In the genomic region with DNA sequence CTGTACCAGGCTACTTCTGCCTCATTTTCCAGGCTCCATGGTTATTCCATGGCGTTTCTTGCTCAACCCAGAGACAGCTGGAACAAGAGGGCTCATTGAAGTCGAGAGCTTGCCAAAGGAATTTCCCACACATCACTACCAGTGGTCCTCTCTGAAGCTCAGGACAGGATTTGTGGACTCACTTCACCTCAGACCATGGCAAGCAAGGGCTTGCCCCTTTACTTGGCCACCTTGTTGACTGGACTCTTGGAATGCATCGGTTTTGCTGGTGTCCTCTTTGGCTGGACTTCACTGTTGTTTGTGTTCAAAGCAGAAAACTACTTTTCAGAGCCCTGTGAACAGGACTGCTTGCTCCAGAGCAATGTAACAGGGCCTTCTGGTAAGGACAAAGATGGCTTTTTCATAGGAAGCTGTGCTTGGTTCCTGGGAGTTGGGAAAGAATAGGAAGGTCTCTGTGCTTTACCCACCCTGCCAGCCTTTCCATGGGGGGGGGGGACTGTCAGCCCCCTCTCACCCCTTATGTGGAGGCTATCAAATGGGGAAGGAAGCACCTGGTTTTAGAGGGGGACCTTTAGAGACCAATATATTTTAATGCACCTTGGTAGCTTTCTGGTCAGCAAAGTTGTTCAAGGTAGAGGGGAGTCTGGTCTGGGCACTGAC, we compare ENCODE assay signal across 8 mouse cellular contexts. TPM values are rescaled to one million over a fixed set of nuclear protein-coding genes. Genes with fewer than 3 reads are reported as not detected.
DNase-seq lines count a peak whose midpoint lies in the region; ATAC-seq lines count a peak whose summit lies in the region.

No protein-coding gene starts in this region.

- no peak for ATAC-seq in neural tube, embryonic 11.5 days (ENCODE audit: insufficient read depth, low FRiP score, low TSS enrichment)
- ATAC-seq in forebrain, embryonic 12.5 days (ENCODE audit: low FRiP score): no peak
- no peak for ATAC-seq in limb, embryonic 12.5 days (ENCODE audit: insufficient number of reproducible peaks, insufficient read depth, low FRiP score, low TSS enrichment, low read depth)
- no peak for ATAC-seq in stomach, embryonic 15.5 days (ENCODE audit: insufficient read depth, low FRiP score, low read depth)

- peaks cover 3% of the 10 kb centered on the region; the same call in 1 of the 2 replicates for H3K4me1 ChIP-seq in neural tube, embryonic 11.5 days (ENCODE audit: control insufficient read depth, insufficient read depth, low read length)
- peaks cover 14% of the 10 kb centered on the region for H3K4me1 ChIP-seq in forebrain, embryonic 12.5 days
- peaks cover 18% of the 10 kb centered on the region for H3K4me1 ChIP-seq in limb, embryonic 12.5 days (replicated peaks)
- H3K4me1 ChIP-seq in stomach, embryonic 15.5 days: peaks cover 9% of the 10 kb centered on the region; the same call in 1 of the 2 replicates

- H3K4me2 ChIP-seq in neural tube, embryonic 11.5 days (ENCODE audit: low read depth): peak overlapping the region; percentile 30
- H3K4me2 ChIP-seq in forebrain, embryonic 12.5 days: peak overlapping the region; percentile 55
- H3K4me2 ChIP-seq in limb, embryonic 12.5 days: peak overlapping the region; percentile 61
- H3K4me2 ChIP-seq in stomach, embryonic 15.5 days: peak overlapping the region; percentile 57

- peak overlapping the region; percentile 0 for H3K4me3 ChIP-seq in neural tube, embryonic 11.5 days (ENCODE audit: low read depth, low read length)
- H3K4me3 ChIP-seq in forebrain, embryonic 12.5 days (replicated peaks): no peak overlapping the region
- H3K4me3 ChIP-seq in limb, embryonic 12.5 days (replicated peaks): peak overlapping the region; percentile 52
- H3K4me3 ChIP-seq in stomach, embryonic 15.5 days (replicated peaks): peak overlapping the region; percentile 49

- DNase-seq in neural tube, embryonic 11.5 days (ENCODE audit: low spot score): no peak
- no peak for DNase-seq in neural tube, embryonic 10.5 days (ENCODE audit: extremely low spot score, low spot score)
- DNase-seq in left cerebral cortex, adult 9 months (ENCODE audit: low spot score in 2 of 2): no peak
- DNase-seq in T-cell, adult 2 months (ENCODE audit: low spot score): no peak
- DNase-seq in cerebellum, postnatal 14 days: no peak

- no peaks in the 10 kb centered on the region for H3K36me3 ChIP-seq in neural tube, embryonic 11.5 days (ENCODE audit: control insufficient read depth, insufficient read depth, low read length)
- no peaks in the 10 kb centered on the region for H3K36me3 ChIP-seq in forebrain, embryonic 12.5 days (replicated peaks)
- peaks cover 15% of the 10 kb centered on the region for H3K36me3 ChIP-seq in limb, embryonic 12.5 days
- no peaks in the 10 kb centered on the region for H3K36me3 ChIP-seq in stomach, embryonic 15.5 days

- no peaks in the 10 kb centered on the region for H3K9me3 ChIP-seq in neural tube, embryonic 11.5 days (ENCODE audit: control insufficient read depth, low read length)
- no peaks in the 10 kb centered on the region for H3K9me3 ChIP-seq in forebrain, embryonic 12.5 days
- H3K9me3 ChIP-seq in limb, embryonic 12.5 days: no peaks in the 10 kb centered on the region
- no peaks in the 10 kb centered on the region for H3K9me3 ChIP-seq in stomach, embryonic 15.5 days

- no peak overlapping the region for H3K9ac ChIP-seq in neural tube, embryonic 11.5 days (ENCODE audit: low read length)
- H3K9ac ChIP-seq in forebrain, embryonic 12.5 days: no peak overlapping the region
- H3K9ac ChIP-seq in limb, embryonic 12.5 days (replicated peaks): 0 out of 2 replicates have a peak overlapping the region, but pooled peaks have one; percentile 68
- H3K9ac ChIP-seq in stomach, embryonic 15.5 days: no peak overlapping the region

- H3K27me3 ChIP-seq in neural tube, embryonic 11.5 days (ENCODE audit: control insufficient read depth, insufficient read depth, low read length): no peaks in the 10 kb centered on the region
- H3K27me3 ChIP-seq in forebrain, embryonic 12.5 days: no peaks in the 10 kb centered on the region
- H3K27me3 ChIP-seq in limb, embryonic 12.5 days: no peaks in the 10 kb centered on the region
- no peaks in the 10 kb centered on the region for H3K27me3 ChIP-seq in stomach, embryonic 15.5 days (replicated peaks)

- peak overlapping the region; percentile 8; the same call in 1 of the 2 replicates for H3K27ac ChIP-seq in neural tube, embryonic 11.5 days (ENCODE audit: low read depth, low read length)
- 0 out of 2 replicates have a peak overlapping the region, but pooled peaks have one; percentile 16 for H3K27ac ChIP-seq in forebrain, embryonic 12.5 days
- peak overlapping the region; percentile 41 for H3K27ac ChIP-seq in limb, embryonic 12.5 days
- H3K27ac ChIP-seq in stomach, embryonic 15.5 days: peak overlapping the region; percentile 42

- 76% methylated on average over 3 of the region's 3 CpGs for WGBS in neural tube, embryonic 11.5 days
- WGBS in forebrain, embryonic 12.5 days: 83% methylated on average over 3 of the region's 3 CpGs
- 69% methylated on average over 3 of the region's 3 CpGs for WGBS in limb, embryonic 12.5 days
- 40% methylated on average over 3 of the region's 3 CpGs for WGBS in stomach, embryonic 15.5 days

RNA-seq across cellular contexts. Expression of a gene that starts 1.2 kb away (rescaled TPM):
- polyA plus RNA-seq in neural tube, embryonic 11.5 days (2014; fragmentation: Nextera tagmentation; extraction: Ambion mirVana): 23.1 and 25.4 TPM in 2 replicates
- polyA plus RNA-seq in forebrain, embryonic 12.5 days (2016; fragmentation: Nextera tagmentation; extraction: Ambion mirVana): 10.1 and 11.3 TPM in 2 replicates
- 30.0 and 33.9 TPM in 2 replicates for polyA plus RNA-seq in limb, embryonic 12.5 days (2016; fragmentation: Nextera tagmentation; extraction: Ambion mirVana)
- 44.8 and 47.4 TPM in 2 replicates for polyA plus RNA-seq in stomach, embryonic 15.5 days (2015; fragmentation: Nextera tagmentation; extraction: Ambion mirVana)

RNA-seq across cellular contexts. Expression of a gene that starts 42.6 kb away (rescaled TPM):
- 0.41 TPM in 1 of 2 replicates, not detected in the other for polyA plus RNA-seq in neural tube, embryonic 11.5 days (2014; fragmentation: Nextera tagmentation; extraction: Ambion mirVana)
- polyA plus RNA-seq in forebrain, embryonic 12.5 days (2016; fragmentation: Nextera tagmentation; extraction: Ambion mirVana): not detected in 2 replicates
- 0.51 TPM in 1 of 2 replicates, not detected in the other for polyA plus RNA-seq in limb, embryonic 12.5 days (2016; fragmentation: Nextera tagmentation; extraction: Ambion mirVana)
- 1.8 and 4.0 TPM in 2 replicates for polyA plus RNA-seq in stomach, embryonic 15.5 days (2015; fragmentation: Nextera tagmentation; extraction: Ambion mirVana)

RNA-seq across cellular contexts. Expression of a gene that starts 50.4 kb away (rescaled TPM):
- not detected in 2 replicates for polyA plus RNA-seq in neural tube, embryonic 11.5 days (2014; fragmentation: Nextera tagmentation; extraction: Ambion mirVana)
- polyA plus RNA-seq in forebrain, embryonic 12.5 days (2016; fragmentation: Nextera tagmentation; extraction: Ambion mirVana): not detected in 2 replicates
- polyA plus RNA-seq in limb, embryonic 12.5 days (2016; fragmentation: Nextera tagmentation; extraction: Ambion mirVana): not detected in 2 replicates
- 0.51 TPM in 1 of 2 replicates, not detected in the other for polyA plus RNA-seq in stomach, embryonic 15.5 days (2015; fragmentation: Nextera tagmentation; extraction: Ambion mirVana)

RNA-seq across cellular contexts. Expression of a gene that starts 51.1 kb away (rescaled TPM):
- polyA plus RNA-seq in neural tube, embryonic 11.5 days (2014; fragmentation: Nextera tagmentation; extraction: Ambion mirVana): 7.2 TPM in 2 replicates
- 5.2 and 7.9 TPM in 2 replicates for polyA plus RNA-seq in forebrain, embryonic 12.5 days (2016; fragmentation: Nextera tagmentation; extraction: Ambion mirVana)
- 0.84 and 0.95 TPM in 2 replicates for polyA plus RNA-seq in limb, embryonic 12.5 days (2016; fragmentation: Nextera tagmentation; extraction: Ambion mirVana)
- 0.85 and 0.91 TPM in 2 replicates for polyA plus RNA-seq in stomach, embryonic 15.5 days (2015; fragmentation: Nextera tagmentation; extraction: Ambion mirVana)
